Mouse (Mus musculus) layer of hippocampus, postnatal 36 days (tissue): Measurements from ENCODE around the gene Gm45844. TPM values are rescaled to one million over a fixed set of nuclear protein-coding genes. Genes with fewer than 3 reads are reported as not detected.
"Not testable (repeated sequence)": the region's sequence is repeated elsewhere in the genome, so short reads cannot be mapped to it uniquely, and the experiment has no call there.

ENCODE experiments used
- DNase-seq, 2 experiments: peaks; one replicate each; pipeline ENCODE4 v3.0.0; 2022
- microRNA-seq, 2 experiments: library from miRNA; unstranded; fragments of <30 nt; microRNA quantifications; one replicate each; pipeline ENCODE4 v1.2.0; 2021
- total RNA-seq, 2 experiments: library from RNA; stranded (reverse); gene quantifications; 2 replicates each; pipeline ENCODE4 v1.2.3; 2021

Gene Gm45844
- total RNA-seq: 10 to 100 TPM; 11.2 to 14.1 TPM

DNA sequence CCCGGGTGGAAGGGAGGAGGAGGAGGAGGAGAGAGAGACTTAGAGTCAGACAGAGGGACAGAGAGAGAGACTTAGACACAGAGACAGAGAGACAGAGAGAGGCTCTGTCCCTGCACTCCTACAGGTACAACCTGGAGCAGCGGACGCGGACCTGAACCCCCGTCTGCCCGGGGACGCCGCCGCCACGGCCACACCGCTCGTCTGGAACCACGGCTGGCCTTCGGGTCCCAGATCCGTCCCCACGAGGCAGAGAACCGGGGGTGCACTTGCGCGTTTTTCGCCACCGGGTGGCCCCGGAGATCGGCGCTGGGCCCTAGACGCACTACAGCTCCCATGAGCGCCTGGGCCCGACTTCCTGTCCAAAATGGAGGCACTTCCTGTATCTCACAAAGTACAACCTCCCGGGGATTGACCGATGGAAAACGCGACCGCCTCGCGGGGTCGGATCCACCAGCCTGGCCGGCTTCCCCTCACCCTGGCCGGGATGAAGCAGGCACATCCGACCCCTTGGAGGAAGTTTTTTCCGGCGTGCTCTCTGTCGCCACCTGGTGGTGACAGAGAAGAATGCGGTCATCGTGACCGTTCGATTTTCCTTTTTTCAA lies at the start of gene Gm45844:
Gm45844 (minus strand) TSS at position 324 of the 602 bp plus-strand sequence.
- peak; percentile 86 to 90 for DNase-seq

DNA sequence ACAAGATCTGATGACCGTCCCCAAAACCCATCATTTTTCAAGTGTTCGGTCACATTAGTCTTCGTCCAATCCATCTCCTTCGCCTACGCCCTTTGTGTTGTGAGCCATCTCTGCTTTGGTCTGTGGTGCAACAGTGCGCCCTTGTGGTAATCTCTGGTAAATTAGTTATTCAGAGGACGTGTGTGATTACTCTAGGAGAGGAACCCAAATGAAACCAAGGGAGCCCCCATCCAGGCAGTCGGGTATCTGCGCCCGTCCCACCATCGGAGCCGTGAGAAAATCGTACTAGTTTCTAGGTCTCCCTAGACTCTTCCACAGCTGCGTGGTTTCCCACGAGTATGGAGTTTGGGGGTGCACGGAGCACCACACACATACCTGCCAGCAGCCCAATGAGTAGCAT lies 17.5 kb upstream of the Gm45844 start:
- DNase-seq: peak in 1 of 2 experiments; percentile 26

DNA sequence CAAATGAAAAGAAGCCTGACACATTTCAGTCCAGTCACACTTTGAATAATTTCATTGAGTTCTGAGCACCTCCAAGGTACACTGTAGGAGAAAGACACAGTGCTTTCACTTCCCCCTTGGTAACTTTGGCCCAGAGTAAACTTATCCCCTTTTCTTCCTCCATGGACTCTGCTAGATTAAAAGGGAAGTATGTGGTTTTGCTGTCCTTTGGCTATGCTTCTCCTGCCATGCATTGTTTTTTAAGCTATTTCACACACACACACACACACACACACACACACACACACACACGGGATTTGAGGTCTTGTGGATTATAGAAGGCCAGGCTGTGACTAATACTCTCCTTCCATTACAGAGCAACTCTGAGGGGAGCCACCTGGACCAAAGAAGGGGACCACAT lies 3.3 kb upstream of the Gm45844 start:
- no peak for DNase-seq

DNA sequence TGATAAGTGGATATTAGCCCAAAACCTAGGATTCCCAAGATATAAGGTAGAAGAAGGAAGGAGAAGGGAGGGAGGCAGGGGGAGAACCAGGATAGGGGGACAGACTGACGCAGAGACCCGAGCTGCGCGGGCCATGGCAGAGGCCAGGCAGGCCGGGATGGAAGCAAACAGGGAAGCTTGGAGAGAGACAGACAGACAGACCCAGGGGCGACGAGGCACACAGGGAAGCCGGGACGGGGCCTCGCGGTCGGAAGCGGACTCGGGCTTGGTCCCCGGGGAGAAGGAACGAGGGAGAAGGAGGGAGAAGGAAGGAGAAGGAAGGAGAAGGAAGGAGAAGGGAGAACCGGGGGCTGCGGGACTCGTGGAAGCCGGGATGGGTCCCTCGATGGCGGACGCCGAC lies 533 bp downstream of the Gm45844 start:
- DNase-seq: not testable (repeated sequence)

DNA sequence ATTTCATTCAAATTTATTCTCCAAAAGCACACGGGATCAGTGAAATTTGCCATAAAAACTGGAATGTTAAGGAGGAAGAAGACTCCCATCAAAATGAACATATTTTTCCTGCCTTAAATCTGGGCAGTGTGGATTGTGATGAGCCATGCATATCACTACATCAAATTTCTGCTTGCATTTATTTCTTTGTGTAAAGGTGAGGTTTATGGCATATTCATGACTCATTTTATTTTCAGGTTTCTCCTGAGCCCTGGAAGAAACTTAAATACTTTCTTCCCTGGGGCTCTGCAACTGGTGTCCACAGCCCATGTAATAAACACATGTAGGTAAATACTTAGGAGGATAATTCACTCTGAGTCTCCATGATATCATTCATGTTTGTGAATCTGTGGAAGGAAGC lies 30.9 kb downstream of the Gm45844 start, which contains the start of gene Vmn2r29:
Vmn2r29 (minus strand) TSS at position 101 of the 400 bp plus-strand sequence.
- DNase-seq: not testable (repeated sequence)

DNA sequence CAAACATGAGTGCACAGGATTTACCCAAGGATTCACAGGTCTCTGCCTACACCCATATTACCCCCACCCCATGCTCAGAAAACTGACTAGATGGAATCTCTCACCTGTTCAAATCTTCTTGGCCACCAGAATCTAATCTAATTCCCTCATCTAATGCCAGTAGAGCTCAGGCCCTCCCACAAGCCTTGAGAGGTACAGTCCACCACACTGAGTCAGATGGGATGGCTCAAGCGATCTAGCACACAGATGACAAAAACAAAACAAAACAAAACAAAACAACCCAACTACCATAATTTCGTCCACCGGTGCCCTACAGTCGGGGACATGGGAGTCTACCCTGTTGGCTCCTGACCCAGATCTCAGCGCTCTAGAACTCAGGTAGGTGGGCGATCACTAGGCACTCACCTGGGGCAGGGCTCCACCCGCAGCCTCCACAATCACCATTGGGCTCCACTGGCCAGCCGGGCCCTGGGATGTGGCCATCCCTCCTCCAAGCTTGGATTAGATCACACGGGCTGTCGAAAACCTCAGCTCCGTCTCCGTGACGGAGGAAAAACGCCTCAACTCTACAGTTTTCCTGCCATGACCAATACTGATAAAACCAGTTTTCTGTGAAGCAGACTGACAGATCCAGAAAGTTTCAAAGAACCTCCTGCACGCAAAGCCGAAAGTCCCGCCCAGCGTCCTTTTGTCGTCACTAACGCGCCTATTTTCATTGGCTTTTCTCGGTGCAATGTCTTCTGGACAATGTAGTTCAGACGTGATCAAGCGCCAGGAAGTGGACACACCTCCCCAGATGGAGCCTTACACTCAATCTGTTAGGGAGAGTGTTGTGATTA lies 68.6 kb downstream of the Gm45844 start, which contains the start of gene Zfp772:
Zfp772 (minus strand) TSS at position 686 of the 839 bp plus-strand sequence.
- DNase-seq: peak; percentile 48 to 55

DNA sequence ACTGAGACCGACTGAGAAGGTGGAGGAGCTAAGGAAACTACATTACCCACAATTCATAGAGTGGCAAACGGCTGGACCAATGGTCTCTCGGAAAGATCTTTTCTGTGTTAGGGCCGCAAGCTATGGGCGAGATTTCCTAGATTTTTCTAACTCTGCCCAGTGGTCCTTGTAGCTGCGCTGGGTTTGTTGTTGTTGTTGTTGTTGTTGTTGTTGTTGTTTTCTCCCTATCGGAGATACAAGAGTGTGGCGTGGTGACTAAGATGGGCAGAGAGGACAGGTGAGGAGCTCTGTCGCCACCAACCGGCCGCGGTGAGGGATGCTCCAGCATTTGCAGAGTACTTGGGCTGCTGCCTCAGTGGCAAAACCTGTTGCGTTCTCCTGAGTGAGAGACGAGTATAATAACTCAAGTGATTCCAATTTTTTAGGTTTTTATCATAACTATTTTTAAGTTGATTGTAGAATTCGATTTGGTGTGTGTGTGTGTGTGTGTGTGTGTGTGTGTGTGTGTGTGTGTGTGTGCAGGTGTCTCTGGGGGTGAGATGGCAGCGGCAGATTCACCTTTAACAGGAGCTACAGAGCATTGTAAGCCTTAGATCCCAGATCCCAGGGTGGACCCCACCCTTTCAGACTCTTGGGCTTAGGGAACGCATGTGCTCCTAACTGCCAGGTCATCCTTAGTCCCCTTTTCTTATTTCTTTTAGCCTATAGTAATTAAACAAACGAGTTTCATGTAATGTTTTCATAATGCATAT lies 89.7 kb downstream of the Gm45844 start:
- DNase-seq: peak; percentile 72 to 75

DNA sequence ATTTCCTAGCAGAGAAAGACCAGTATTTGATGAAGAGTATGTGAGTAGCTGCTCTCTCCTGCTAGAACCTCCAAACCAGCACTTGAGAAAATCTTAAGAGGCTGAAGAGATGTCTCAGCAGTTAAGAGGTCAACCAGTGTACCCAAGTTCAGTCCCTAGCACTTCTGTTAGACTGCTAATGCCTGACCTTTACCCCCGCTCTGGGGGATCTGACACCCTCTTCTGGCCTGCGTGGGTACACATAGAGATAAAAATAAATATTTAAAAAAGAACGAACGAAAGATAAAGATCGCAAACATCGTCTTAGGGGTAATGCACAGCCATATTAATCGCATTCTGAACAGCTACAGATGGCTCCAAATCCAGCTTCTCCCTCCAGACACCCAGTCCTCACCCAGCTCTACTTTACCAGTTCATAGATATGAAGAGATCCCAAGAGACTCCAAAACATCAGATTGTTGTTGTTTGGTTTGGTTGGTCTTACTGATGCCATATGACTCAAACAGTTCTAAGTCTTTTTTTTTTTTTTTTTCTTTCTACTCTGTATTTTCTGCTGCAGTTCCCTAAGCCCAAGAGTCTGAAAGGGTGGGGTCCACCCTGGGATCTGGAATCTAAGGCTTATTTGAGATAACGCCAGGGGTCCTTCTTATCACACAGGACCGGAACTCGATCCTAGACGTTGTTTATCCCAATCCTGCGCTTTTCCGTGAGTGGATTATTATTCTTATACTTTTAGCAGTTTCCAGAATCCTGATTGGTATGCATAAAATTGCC lies 90.5 kb downstream of the Gm45844 start:
- DNase-seq: no peak

DNA sequence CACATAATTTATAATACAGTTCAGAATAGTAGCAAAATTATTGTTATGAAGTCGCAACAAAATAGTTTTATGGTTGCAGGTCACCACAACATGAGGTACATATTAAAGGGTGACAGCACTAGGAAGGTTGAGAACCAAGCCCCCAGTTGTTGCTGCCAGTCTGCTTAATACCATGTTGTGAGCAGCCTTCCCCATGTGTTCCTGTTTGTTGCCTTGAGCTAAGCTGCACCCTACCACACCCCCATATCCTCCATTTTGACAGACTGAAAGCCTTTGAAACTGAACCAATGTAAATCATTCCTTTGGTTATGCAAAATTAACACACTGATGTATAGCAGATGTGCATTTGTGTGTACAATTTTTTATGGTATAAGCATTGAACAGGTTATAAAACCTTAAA lies 92.2 kb downstream of the Gm45844 start:
- DNase-seq: no peak

DNA sequence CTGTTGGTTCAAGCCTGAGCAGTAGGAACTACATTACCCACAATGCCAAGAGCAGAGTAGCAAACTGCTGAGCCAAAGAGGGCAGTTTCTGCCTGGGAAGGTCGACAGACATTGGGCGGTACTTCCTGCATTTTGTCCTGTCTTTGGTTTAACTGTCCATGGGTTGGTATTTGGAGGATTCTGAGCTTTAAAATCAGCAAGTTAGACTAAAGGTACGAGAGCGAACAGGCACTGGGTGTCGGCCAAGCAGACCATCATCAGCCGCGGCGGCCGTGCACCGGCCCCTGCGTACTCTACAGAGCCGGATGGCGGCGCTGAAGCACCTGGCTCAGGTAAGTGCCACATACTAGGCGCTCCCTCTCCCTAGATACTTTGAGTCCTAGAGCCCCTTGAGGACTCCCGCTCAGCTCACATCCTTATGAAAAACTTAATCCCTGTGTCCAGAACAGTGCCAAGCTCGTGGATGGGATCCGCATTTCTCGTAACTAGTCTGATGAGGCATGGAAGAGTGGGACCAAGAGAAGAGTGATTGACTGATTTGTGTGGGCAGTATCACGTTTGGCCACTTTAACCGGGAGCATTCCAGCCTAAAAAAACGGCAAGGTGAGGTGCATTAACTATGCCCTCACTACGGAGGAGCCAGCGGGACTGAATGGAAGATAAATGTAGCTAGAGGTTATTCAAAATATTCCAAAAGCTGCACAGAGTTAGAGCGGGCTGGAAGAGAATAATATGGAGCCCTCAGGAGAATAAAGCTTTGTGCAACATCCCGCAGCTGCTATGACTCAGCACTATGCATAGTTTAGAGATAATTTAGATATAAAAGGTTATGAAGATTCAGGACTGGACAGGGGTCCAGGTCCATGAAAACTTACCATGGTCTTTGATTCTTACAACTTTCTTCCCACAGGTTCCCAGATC lies 106.6 kb downstream of the Gm45844 start, which contains the start of gene Zfp418:
Zfp418 (plus strand) TSS at position 104 of the 921 bp plus-strand sequence.
- DNase-seq: peak; percentile 57 to 63

Small RNA genes lying within 50 kb of the gene (microRNA-seq; reads per million reads assigned to microRNA genes)
- 11.4 to 12.2 reads per million in 2 experiments for gene Mir5620

Other genes with a start within 250 kb of the Gm45844 start
- 10 to 100 TPM; 12.1 to 15.3 TPM for gene Zfp954, start 156.8 kb downstream of the Gm45844 start, total RNA-seq
- 1 to 10 TPM; 2.9 to 3.8 TPM for gene Zfp773, start 141.5 kb downstream of the Gm45844 start, total RNA-seq
- gene Zfp418, start 107.0 kb downstream of the Gm45844 start, total RNA-seq: 1 to 10 TPM; 6.3 to 7.9 TPM
- gene Zfp772, start 68.3 kb downstream of the Gm45844 start, total RNA-seq: 1 to 10 TPM; 8.5 to 9.0 TPM
- 1 to 10 TPM; 2.2 to 2.7 TPM for gene Vmn2r29, start 31.0 kb downstream of the Gm45844 start, total RNA-seq
- 100 to 1,000 TPM; 134 to 135 TPM for gene Clcn4, start 22.6 kb upstream of the Gm45844 start, total RNA-seq
- gene Vmn2r30, start 59.3 kb upstream of the Gm45844 start, total RNA-seq: under 1 TPM in 1 of 2 experiments, not detected in 1; 0.15 TPM
- not detected for gene Gm45783, start 96.3 kb upstream of the Gm45844 start, total RNA-seq
- gene Vmn2r31, start 121.4 kb upstream of the Gm45844 start, total RNA-seq: not detected
- not detected for gene Vmn2r32, start 201.7 kb upstream of the Gm45844 start, total RNA-seq